9 mouse cellular contexts compared by ENCODE assay signal in genomic region chr1:182682591-182683252, GRCm38 (mm10).
A peak's percentile ranks its signal among the peaks of the same experiment; 100 is the strongest.
DNase-seq lines count a peak whose midpoint lies in the region; ATAC-seq lines count a peak whose summit lies in the region.
"Had no signal": no experiment of that assay in that cellular context is flagged by ENCODE, and none has a peak within 500 bp of the region (broad histone marks: within the 10 kb centered on the region; RNA-seq: fewer than 3 reads in every experiment).

No protein-coding gene starts in this region.

- no peak overlapping the region for H3K27ac ChIP-seq in neural tube, embryonic 12.5 days
- peak overlapping the region; percentile 32 for H3K27ac ChIP-seq in heart, embryonic 15.5 days
- H3K27ac ChIP-seq: hindbrain, embryonic 15.5 days had no signal

- H3K9me3 ChIP-seq in neural tube, embryonic 12.5 days: no peaks in the 10 kb centered on the region
- H3K9me3 ChIP-seq in heart, embryonic 15.5 days (replicated peaks): no peaks in the 10 kb centered on the region
- H3K9me3 ChIP-seq: hindbrain, embryonic 15.5 days had no signal

- ATAC-seq in neural tube, embryonic 12.5 days (ENCODE audit: low FRiP score, low read depth): 0 out of 2 replicates have a peak, but pooled peaks have one; percentile 29
- peak; percentile 93 for ATAC-seq in heart, embryonic 15.5 days (replicated peaks; ENCODE audit: insufficient number of reproducible peaks, insufficient read depth, low FRiP score, low read depth)

- H3K36me3 ChIP-seq in neural tube, embryonic 12.5 days: no peaks in the 10 kb centered on the region
- H3K36me3 ChIP-seq in heart, embryonic 15.5 days: no peaks in the 10 kb centered on the region
- H3K36me3 ChIP-seq: hindbrain, embryonic 15.5 days had no signal

- no peak overlapping the region for H3K4me3 ChIP-seq in neural tube, embryonic 12.5 days
- no peak overlapping the region for H3K4me3 ChIP-seq in heart, embryonic 15.5 days
- H3K4me3 ChIP-seq: hindbrain, embryonic 15.5 days had no signal

- 58% methylated on average over 14 of the region's 14 CpGs for WGBS in neural tube, embryonic 12.5 days
- WGBS in heart, embryonic 15.5 days: 18% methylated on average over 14 of the region's 14 CpGs

- H3K27me3 ChIP-seq in neural tube, embryonic 12.5 days (replicated peaks): no peaks in the 10 kb centered on the region
- H3K27me3 ChIP-seq in heart, embryonic 15.5 days: 0 out of 2 replicates have a peak, but pooled peaks cover 3% of the 10 kb centered on the region
- H3K27me3 ChIP-seq: hindbrain, embryonic 15.5 days had no signal

- no peaks in the 10 kb centered on the region; the same call in 1 of the 2 replicates for H3K4me1 ChIP-seq in neural tube, embryonic 12.5 days
- peaks cover 12% of the 10 kb centered on the region for H3K4me1 ChIP-seq in heart, embryonic 15.5 days (replicated peaks)

- H3K4me2 ChIP-seq in neural tube, embryonic 12.5 days (replicated peaks): no peak overlapping the region
- peak overlapping the region; percentile 36 for H3K4me2 ChIP-seq in heart, embryonic 15.5 days
- H3K4me2 ChIP-seq: hindbrain, embryonic 15.5 days had no signal

- H3K9ac ChIP-seq in neural tube, embryonic 12.5 days: no peak overlapping the region
- no peak overlapping the region for H3K9ac ChIP-seq in heart, embryonic 15.5 days
- H3K9ac ChIP-seq: hindbrain, embryonic 15.5 days had no signal

- DNase-seq in neural tube, embryonic 10.5 days (ENCODE audit: extremely low spot score, low spot score): no peak
- DNase-seq in cerebellum, postnatal 25 days: peak; percentile 59 to 79
- peak; percentile 62 for DNase-seq in lung, postnatal 36 days
- no peak for DNase-seq in urinary bladder, adult 18-20 months (ENCODE audit: low spot score in 2 of 2)
- no peak for DNase-seq in spleen, postnatal 10 days (ENCODE audit: low spot score in 2 of 2)
- DNase-seq in liver: no peak

Comparison
In these comparisons a context has a peak if more than half of its experiments do, and no peak if none do; other contexts are left out.
1. DNase-seq: peak in cerebellum, postnatal 25 days (2 of 2) and lung, postnatal 36 days (single experiment); none in neural tube, embryonic 10.5 days (single experiment), urinary bladder, adult 18-20 months (0 of 2), spleen, postnatal 10 days (0 of 2) and liver (single experiment).